Mouse (Mus musculus): Measurements from ENCODE around the gene N4bp2. TPM values are rescaled to one million over a fixed set of nuclear protein-coding genes. Genes with fewer than 3 reads are reported as not detected.
"Not testable (repeated sequence)": the region's sequence is repeated elsewhere in the genome, so short reads cannot be mapped to it uniquely, and the experiment has no call there.

Gene N4bp2
- polyA plus RNA-seq, 1 experiment from 2014 or later, result 37.4 TPM

GRCm38 (mm10) chr5:65768007-65768406 lies 4.7 kb downstream of the N4bp2 start:
- H3K9ac ChIP-seq, result no peak overlapping the region
- H3K36me3 ChIP-seq, result 0 out of 2 replicates have a peak, but pooled peaks cover 3% of the 10 kb centered on the region
- no peak for ATAC-seq (ENCODE audit: low FRiP score)
- no peaks in the 10 kb centered on the region for H3K27me3 ChIP-seq
- H3K4me2 ChIP-seq (replicated peaks), result no peak overlapping the region
- WGBS, result 91% methylated on average over 5 of the region's 5 CpGs
- H3K4me3 ChIP-seq, result no peak overlapping the region
- H3K4me1 ChIP-seq, result peaks cover 7% of the 10 kb centered on the region
- no peak overlapping the region for H3K27ac ChIP-seq
- no peaks in the 10 kb centered on the region for H3K9me3 ChIP-seq (replicated peaks)

- H3K36me3 ChIP-seq, result 0 out of 2 replicates have a peak, but pooled peaks cover 10% of the 10 kb centered on the region
- no peak overlapping the region for H3K27ac ChIP-seq
- H3K4me1 ChIP-seq, result peaks cover 7% of the 10 kb centered on the region
- 95% methylated on average over 7 of the region's 7 CpGs for WGBS
- no peaks in the 10 kb centered on the region for H3K9me3 ChIP-seq (replicated peaks)
- no peak overlapping the region for H3K4me2 ChIP-seq (replicated peaks)
- ATAC-seq (ENCODE audit: low FRiP score), result no peak
- no peak overlapping the region for H3K4me3 ChIP-seq
- no peak overlapping the region for H3K9ac ChIP-seq
- no peaks in the 10 kb centered on the region for H3K27me3 ChIP-seq
Observed at GRCm38 (mm10) chr5:65770065-65770464, 6.7 kb downstream of the N4bp2 start.

GRCm38 (mm10) chr5:65770493-65770892 lies 7.2 kb downstream of the N4bp2 start:
- Histone ChIP-seq H3K9me3 (replicated peaks) (no peaks in the 10 kb centered on the region), H3K36me3 (peaks cover 14% of the 10 kb centered on the region), H3K4me2 (replicated peaks) (no peak overlapping the region), H3K4me3 (no peak overlapping the region), H3K27ac (no peak overlapping the region), H3K27me3 (no peaks in the 10 kb centered on the region), H3K4me1 (peaks cover 5% of the 10 kb centered on the region), H3K9ac (no peak overlapping the region)
- ATAC-seq (ENCODE audit: low FRiP score), result no peak
- 83% methylated on average over 4 of the region's 4 CpGs for WGBS

- not testable (repeated sequence) for H3K9me3 ChIP-seq (replicated peaks); ATAC-seq (ENCODE audit: low FRiP score); H3K4me2 ChIP-seq (replicated peaks); H3K27me3 ChIP-seq; H3K9ac ChIP-seq; H3K4me1 ChIP-seq; H3K4me3 ChIP-seq; H3K27ac ChIP-seq
- peaks cover 35% of the 10 kb centered on the region for H3K36me3 ChIP-seq
- WGBS, result 97% methylated on average over 3 of the region's 3 CpGs
Observed at GRCm38 (mm10) chr5:65773957-65774356, 10.6 kb downstream of the N4bp2 start.

- no peak overlapping the region for H3K27ac ChIP-seq
- no peak for ATAC-seq (ENCODE audit: low FRiP score)
- no peak overlapping the region for H3K4me3 ChIP-seq
- no peaks in the 10 kb centered on the region for H3K4me1 ChIP-seq
- no peak overlapping the region for H3K9ac ChIP-seq
- H3K36me3 ChIP-seq, result peaks cover 38% of the 10 kb centered on the region
- no peaks in the 10 kb centered on the region for H3K9me3 ChIP-seq (replicated peaks)
- no peaks in the 10 kb centered on the region for H3K27me3 ChIP-seq
- H3K4me2 ChIP-seq (replicated peaks), result no peak overlapping the region
- 86% methylated on average over 4 of the region's 4 CpGs for WGBS
Observed at GRCm38 (mm10) chr5:65776166-65776565, 12.8 kb downstream of the N4bp2 start.

- Histone ChIP-seq H3K4me3 (no peak overlapping the region), H3K9me3 (replicated peaks) (no peaks in the 10 kb centered on the region), H3K4me2 (replicated peaks) (no peak overlapping the region), H3K27ac (no peak overlapping the region), H3K9ac (no peak overlapping the region), H3K27me3 (no peaks in the 10 kb centered on the region), H3K36me3 (peaks cover 40% of the 10 kb centered on the region), H3K4me1 (no peaks in the 10 kb centered on the region)
- ATAC-seq (ENCODE audit: low FRiP score), result no peak
- 99% methylated on average over 3 of the region's 3 CpGs for WGBS
Observed at GRCm38 (mm10) chr5:65776907-65777306, 13.6 kb downstream of the N4bp2 start.

- peaks cover 43% of the 10 kb centered on the region for H3K36me3 ChIP-seq
- not testable (repeated sequence) for H3K27ac ChIP-seq; ATAC-seq (ENCODE audit: low FRiP score); H3K9ac ChIP-seq; H3K4me1 ChIP-seq; H3K27me3 ChIP-seq; H3K4me2 ChIP-seq (replicated peaks); H3K4me3 ChIP-seq; H3K9me3 ChIP-seq (replicated peaks)
- WGBS, result 95% methylated on average over 4 of the region's 4 CpGs
Observed at GRCm38 (mm10) chr5:65778986-65779385, 15.7 kb downstream of the N4bp2 start.

- H3K9me3 ChIP-seq (replicated peaks), result no peaks in the 10 kb centered on the region
- H3K36me3 ChIP-seq, result peaks cover 42% of the 10 kb centered on the region
- WGBS, result 62% methylated on average over 3 of the region's 3 CpGs
- no peak for ATAC-seq (ENCODE audit: low FRiP score)
- H3K4me3 ChIP-seq, result no peak overlapping the region
- no peak overlapping the region for H3K9ac ChIP-seq
- no peak overlapping the region for H3K27ac ChIP-seq
- H3K27me3 ChIP-seq, result no peaks in the 10 kb centered on the region
- no peaks in the 10 kb centered on the region for H3K4me1 ChIP-seq
- no peak overlapping the region for H3K4me2 ChIP-seq (replicated peaks)
Observed at GRCm38 (mm10) chr5:65779401-65780063, 16.2 kb downstream of the N4bp2 start.

GRCm38 (mm10) chr5:65781147-65781715 lies 17.9 kb downstream of the N4bp2 start:
- no peak overlapping the region for H3K4me2 ChIP-seq (replicated peaks)
- H3K36me3 ChIP-seq, result peaks cover 32% of the 10 kb centered on the region
- no peak overlapping the region for H3K9ac ChIP-seq
- no peak overlapping the region for H3K27ac ChIP-seq
- H3K9me3 ChIP-seq (replicated peaks), result no peaks in the 10 kb centered on the region
- no peak overlapping the region for H3K4me3 ChIP-seq
- H3K4me1 ChIP-seq, result no peaks in the 10 kb centered on the region
- H3K27me3 ChIP-seq, result no peaks in the 10 kb centered on the region
- 83% methylated on average over 5 of the region's 5 CpGs for WGBS
- no peak for ATAC-seq (ENCODE audit: low FRiP score)

- Histone ChIP-seq H3K27ac (no peak overlapping the region), H3K9me3 (replicated peaks) (no peaks in the 10 kb centered on the region), H3K4me2 (replicated peaks) (no peak overlapping the region), H3K4me1 (no peaks in the 10 kb centered on the region), H3K4me3 (no peak overlapping the region), H3K36me3 (peaks cover 24% of the 10 kb centered on the region), H3K9ac (no peak overlapping the region), H3K27me3 (no peaks in the 10 kb centered on the region)
- 87% methylated on average over 13 of the region's 13 CpGs for WGBS
- no peak for ATAC-seq (ENCODE audit: low FRiP score)
Observed at GRCm38 (mm10) chr5:65781769-65782715, 18.7 kb downstream of the N4bp2 start.

GRCm38 (mm10) chr5:65790604-65791225 lies 27.4 kb downstream of the N4bp2 start:
- no peak for ATAC-seq (ENCODE audit: low FRiP score)
- no peaks in the 10 kb centered on the region for H3K9me3 ChIP-seq (replicated peaks)
- H3K27ac ChIP-seq, result no peak overlapping the region
- peaks cover 38% of the 10 kb centered on the region for H3K36me3 ChIP-seq
- no peaks in the 10 kb centered on the region for H3K27me3 ChIP-seq
- no peak overlapping the region for H3K4me2 ChIP-seq (replicated peaks)
- 78% methylated on average over 16 of the region's 16 CpGs for WGBS
- no peak overlapping the region for H3K9ac ChIP-seq
- no peaks in the 10 kb centered on the region for H3K4me1 ChIP-seq
- no peak overlapping the region for H3K4me3 ChIP-seq

- peaks cover 56% of the 10 kb centered on the region for H3K36me3 ChIP-seq
- H3K27me3 ChIP-seq, result no peaks in the 10 kb centered on the region
- 91% methylated on average over 3 of the region's 3 CpGs for WGBS
- no peak overlapping the region for H3K4me2 ChIP-seq (replicated peaks)
- no peak overlapping the region for H3K4me3 ChIP-seq
- H3K9ac ChIP-seq, result no peak overlapping the region
- H3K9me3 ChIP-seq (replicated peaks), result no peaks in the 10 kb centered on the region
- H3K27ac ChIP-seq, result no peak overlapping the region
- no peak for ATAC-seq (ENCODE audit: low FRiP score)
- no peaks in the 10 kb centered on the region for H3K4me1 ChIP-seq
Observed at GRCm38 (mm10) chr5:65794202-65794601, 30.9 kb downstream of the N4bp2 start.
